Mouse (Mus musculus): ENCODE measurements around the gene Wwox. TPM values are rescaled to one million over a fixed set of nuclear protein-coding genes. Genes with fewer than 3 reads are reported as not detected.
A peak's percentile ranks its signal among the peaks of the same experiment; 100 is the strongest.

The Wwox gene
- total RNA-seq, 2 experiments from 2014 or later, result 14.2 to 14.3 TPM

GRCm38 (mm10) chr8:115046496-115046895 is 607.0 kb downstream of the Wwox start:
- no peak for TF ChIP-seq CTCF (conservative IDR thresholded peaks at IDR 0.05)
- Histone ChIP-seq H3K27ac (no peak overlapping the region), H3K4me3 (no peak overlapping the region)
- DNase-seq (ENCODE audit: low spot score in 2 of 2), result no peak

DNA sequence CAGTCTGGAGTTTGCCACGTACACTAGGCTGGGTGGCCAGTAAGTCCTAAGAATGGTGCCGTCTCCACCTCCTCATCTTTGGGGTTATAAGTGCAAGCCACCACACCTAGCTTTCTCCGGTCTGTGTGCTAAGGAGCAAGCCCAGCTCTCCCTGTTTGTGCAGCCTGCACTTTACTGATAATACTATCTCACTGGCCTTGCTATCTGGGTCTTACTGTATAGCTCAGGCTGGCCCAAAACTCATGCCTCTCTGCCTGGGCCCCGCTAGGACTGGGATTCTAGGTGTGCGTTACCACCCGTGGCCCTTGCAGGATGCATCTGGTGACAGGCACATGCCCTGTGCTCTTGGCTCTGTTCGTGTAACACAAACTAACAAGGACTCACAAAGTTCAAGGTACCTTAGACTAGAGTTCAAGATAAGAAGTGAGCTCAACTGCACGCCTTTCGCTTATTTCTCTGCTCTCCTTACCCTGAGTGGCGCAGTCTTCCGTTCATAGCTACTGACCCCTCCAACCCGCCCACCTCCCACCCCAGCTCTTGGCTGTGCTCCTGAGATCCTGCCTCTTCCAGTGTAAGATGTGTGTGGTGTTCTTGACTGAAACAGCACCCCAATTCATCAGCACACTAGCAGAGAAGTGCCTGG is 618.9 kb downstream of the Wwox start:
- H3K4me3 ChIP-seq, result no peak overlapping the region
- DNase-seq (ENCODE audit: low spot score in 2 of 2), result no peak
- H3K27ac ChIP-seq, result no peak overlapping the region
- no peak for TF ChIP-seq CTCF (conservative IDR thresholded peaks at IDR 0.05)

DNA sequence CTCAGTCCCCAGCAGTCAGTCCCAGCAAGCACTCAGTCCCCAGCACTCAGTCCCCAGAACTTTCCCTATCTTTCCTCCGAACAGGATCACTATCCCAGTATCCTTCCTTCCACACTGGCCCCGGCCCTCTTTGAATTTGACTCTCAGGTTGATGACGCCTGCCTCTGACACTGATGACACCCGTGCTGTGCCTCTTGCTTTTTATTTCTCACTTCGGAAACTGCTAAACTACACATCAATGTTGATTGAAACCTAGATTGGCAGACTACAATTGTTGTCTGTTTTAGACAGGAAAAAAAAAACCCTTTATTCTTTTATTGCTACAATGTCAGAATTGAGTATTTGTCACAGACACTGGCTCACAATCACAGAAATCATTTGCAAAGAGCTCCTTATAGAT is 624.2 kb downstream of the Wwox start:
- DNase-seq (ENCODE audit: low spot score in 2 of 2), result no peak
- H3K27ac ChIP-seq, result no peak overlapping the region
- H3K4me3 ChIP-seq, result no peak overlapping the region
- TF ChIP-seq CTCF (conservative IDR thresholded peaks at IDR 0.05), result no peak

DNA sequence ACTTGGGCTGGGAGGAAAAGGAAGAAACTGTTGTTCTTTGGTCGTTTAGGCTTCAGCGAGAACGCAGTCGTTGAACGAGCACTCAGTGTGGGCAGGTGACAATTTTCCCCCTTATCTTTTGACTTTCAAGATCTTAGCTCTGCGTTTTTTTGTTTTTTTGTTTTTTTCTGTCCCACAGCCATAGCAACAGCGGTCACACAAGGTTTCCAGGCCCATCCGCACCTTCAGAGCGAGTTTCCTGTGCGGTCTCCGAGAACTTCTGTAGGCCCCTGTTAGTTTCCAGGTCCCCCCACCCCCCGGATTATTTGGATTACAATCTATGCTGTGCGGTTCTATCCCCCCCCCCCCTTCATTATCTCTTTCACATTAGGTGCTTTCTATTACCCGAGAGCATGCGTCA is 625.2 kb downstream of the Wwox start:
- TF ChIP-seq CTCF (conservative IDR thresholded peaks at IDR 0.05), result no peak
- H3K4me3 ChIP-seq, result no peak overlapping the region
- no peak for DNase-seq (ENCODE audit: low spot score in 2 of 2)
- no peak overlapping the region for H3K27ac ChIP-seq

GRCm38 (mm10) chr8:115065386-115065785 is 625.9 kb downstream of the Wwox start:
- Histone ChIP-seq H3K4me3 (no peak overlapping the region), H3K27ac (no peak overlapping the region)
- no peak for TF ChIP-seq CTCF (conservative IDR thresholded peaks at IDR 0.05)
- no peak for DNase-seq (ENCODE audit: low spot score in 2 of 2)

DNA sequence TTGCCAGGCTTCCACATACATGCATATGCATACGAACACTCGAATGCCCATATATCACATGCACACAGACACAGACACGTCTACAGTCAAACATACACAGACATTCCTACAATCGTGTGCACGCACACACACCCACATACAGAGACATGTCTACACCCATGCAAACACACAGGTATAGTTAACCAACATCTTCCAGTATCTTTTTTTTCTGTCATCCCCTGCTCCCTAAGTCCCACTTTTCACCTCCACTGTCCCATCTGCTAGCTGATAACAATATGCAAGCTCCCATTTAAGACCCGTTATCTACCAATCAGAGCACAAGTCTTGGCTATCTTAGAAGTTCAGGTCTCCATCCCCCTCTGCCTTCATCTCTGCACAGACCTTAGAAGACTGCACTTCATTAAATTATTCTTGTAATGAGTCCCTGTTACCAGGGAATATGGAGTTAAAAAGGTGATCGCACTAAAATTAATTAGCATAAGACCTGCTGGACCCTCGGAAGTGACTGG is 627.1 kb downstream of the Wwox start:
- no peak overlapping the region for H3K27ac ChIP-seq
- H3K4me3 ChIP-seq, result no peak overlapping the region
- DNase-seq (ENCODE audit: low spot score in 2 of 2), result no peak
- TF ChIP-seq CTCF (conservative IDR thresholded peaks at IDR 0.05), result no peak

- TF ChIP-seq CTCF (conservative IDR thresholded peaks at IDR 0.05), result no peak
- no peak for DNase-seq (ENCODE audit: low spot score in 2 of 2)
- Histone ChIP-seq H3K4me3 (no peak overlapping the region), H3K27ac (no peak overlapping the region)
Measured at GRCm38 (mm10) chr8:115068723-115069122, 629.3 kb downstream of the Wwox start.

DNA sequence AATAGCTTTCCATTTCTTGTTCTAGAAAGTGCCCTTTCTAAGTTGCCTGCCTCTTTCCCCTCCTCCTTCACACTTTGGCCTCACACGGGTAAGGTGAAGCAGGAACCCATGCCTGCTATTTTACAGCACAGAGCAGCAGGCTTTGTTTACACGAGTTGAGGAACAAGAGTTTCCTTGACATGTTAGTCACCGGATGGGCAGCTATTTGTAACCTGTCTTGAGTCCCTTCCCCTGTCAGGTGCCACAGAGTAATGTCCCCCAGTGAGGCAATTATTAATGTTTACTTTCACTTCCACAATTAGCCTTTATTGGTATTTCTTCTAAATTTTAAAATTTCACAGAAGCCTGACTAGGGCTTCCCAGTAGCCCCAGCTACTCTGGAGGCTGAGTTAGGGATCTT is 630.8 kb downstream of the Wwox start:
- no peak overlapping the region for H3K27ac ChIP-seq
- DNase-seq (ENCODE audit: low spot score in 2 of 2), result no peak
- H3K4me3 ChIP-seq, result no peak overlapping the region
- no peak for TF ChIP-seq CTCF (conservative IDR thresholded peaks at IDR 0.05)

DNA sequence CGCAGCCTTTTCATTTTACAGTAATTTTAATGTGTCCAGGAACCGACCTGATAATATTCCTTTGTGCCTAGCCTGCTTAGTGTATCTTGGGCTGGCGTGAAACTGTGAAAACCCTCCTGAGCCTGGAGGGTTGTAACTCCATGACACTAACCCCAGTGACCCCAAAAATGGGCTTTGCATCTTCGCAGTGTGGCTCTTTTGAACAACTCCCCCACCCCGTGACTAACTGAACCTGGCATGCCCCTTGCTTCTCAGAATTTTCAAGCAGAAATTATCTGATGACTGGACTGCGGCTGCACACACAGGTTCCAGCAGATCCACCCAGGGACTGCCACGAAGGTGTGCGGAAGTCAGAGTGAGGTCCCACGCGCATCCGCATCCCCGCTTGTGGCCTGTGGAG is 631.8 kb downstream of the Wwox start:
- TF ChIP-seq CTCF (conservative IDR thresholded peaks at IDR 0.05), result no peak
- DNase-seq (ENCODE audit: low spot score in 2 of 2), result no peak
- Histone ChIP-seq H3K4me3 (no peak overlapping the region), H3K27ac (no peak overlapping the region)

- Histone ChIP-seq H3K27ac (no peak overlapping the region), H3K4me3 (no peak overlapping the region)
- TF ChIP-seq CTCF (conservative IDR thresholded peaks at IDR 0.05), result no peak
- no peak for DNase-seq (ENCODE audit: low spot score in 2 of 2)
Measured at GRCm38 (mm10) chr8:115078296-115078695, 638.8 kb downstream of the Wwox start.

DNA sequence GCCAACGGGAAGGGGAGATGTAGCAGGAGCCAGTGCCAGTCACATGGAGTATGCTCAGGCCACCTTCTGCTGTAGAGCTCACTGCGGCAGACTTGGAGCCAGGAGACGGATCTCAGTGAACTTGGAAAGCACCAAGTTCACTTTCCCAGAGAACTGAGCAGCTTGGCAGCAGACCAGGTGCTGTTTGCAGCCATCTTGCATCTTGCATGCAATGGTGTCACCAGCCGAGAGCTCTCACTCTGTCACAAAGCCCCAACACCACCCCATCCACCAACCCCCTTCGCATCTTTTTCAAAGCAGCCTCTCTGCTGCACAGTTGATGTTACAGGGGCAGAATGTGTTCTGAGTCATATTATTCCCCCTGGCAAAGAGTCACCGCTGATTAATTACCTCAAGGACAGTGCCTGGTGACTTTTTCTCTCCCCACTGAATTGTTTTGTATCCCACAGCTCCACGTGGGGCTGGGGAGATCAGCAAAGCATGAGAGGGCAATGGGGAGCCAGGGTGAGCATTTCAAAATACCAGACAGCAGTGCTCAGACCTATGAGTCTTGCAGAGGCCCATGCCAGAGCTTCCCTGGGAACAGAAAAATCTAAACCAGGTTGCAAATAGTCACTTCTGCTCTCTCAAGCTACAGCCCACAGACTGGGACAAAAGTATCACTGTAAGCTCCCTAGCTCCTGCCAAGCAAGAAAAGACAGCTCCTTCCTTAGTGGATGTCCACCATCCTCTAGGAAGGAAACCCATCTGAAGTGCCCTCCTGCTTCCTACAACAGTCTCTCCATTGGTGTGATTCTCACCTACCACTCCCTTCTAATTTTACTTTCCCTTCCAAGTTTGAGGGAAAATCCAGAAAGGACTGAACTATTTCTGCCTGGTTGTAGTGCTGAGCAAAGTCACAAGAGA is 642.1 kb downstream of the Wwox start:
- no peak for DNase-seq (ENCODE audit: low spot score in 2 of 2)
- TF ChIP-seq CTCF (conservative IDR thresholded peaks at IDR 0.05), result no peak
- Histone ChIP-seq H3K27ac (no peak overlapping the region), H3K4me3 (no peak overlapping the region)

GRCm38 (mm10) chr8:115088162-115088561 is 648.7 kb downstream of the Wwox start:
- peak; percentile 52 for TF ChIP-seq CTCF (conservative IDR thresholded peaks at IDR 0.05)
- no peak for DNase-seq (ENCODE audit: low spot score in 2 of 2)
- H3K27ac ChIP-seq, result no peak overlapping the region
- no peak overlapping the region for H3K4me3 ChIP-seq

- Histone ChIP-seq H3K27ac (no peak overlapping the region), H3K4me3 (no peak overlapping the region)
- TF ChIP-seq CTCF (conservative IDR thresholded peaks at IDR 0.05), result no peak
- no peak for DNase-seq (ENCODE audit: low spot score in 2 of 2)
Measured at GRCm38 (mm10) chr8:115089744-115090143, 650.3 kb downstream of the Wwox start.

Data from layer of hippocampus, adult 2 months (tissue).